Mouse (Mus musculus) ES-E14 (cell line): ENCODE results near the gene Mga. TPM values are rescaled to one million over a fixed set of nuclear protein-coding genes. Genes with fewer than 3 reads are reported as not detected.
A peak's percentile ranks its signal among the peaks of the same experiment; 100 is the strongest.

Experiments
- DNase-seq: peaks from one replicate; pipeline ENCODE4 v3.0.0-alpha.2; 2013; ENCODE audit warnings: low read depth, low spot score
- H3K27ac ChIP-seq: 2 replicates; pipeline ENCODE4 v1.5.1; 2012; ENCODE audit warnings: low read depth, mild to moderate bottlenecking, low read length, moderate library complexity, mixed read lengths; ENCODE audit not compliant: poor library complexity, insufficient read depth, severe bottlenecking
- H3K36me3 ChIP-seq: 2 replicates; pipeline ENCODE4 v1.6.1; 2012; ENCODE audit warnings: mild to moderate bottlenecking, low read length, moderate library complexity, mixed read lengths; ENCODE audit not compliant: control insufficient read depth, poor library complexity, insufficient read depth, severe bottlenecking
- H3K4me1 ChIP-seq, 2 experiments: fragments of 150-350 bp in 1 of 2; sonication (generic) in 1 of 2; 2 replicates each; pipeline ENCODE4 v1.6.1; 2012; ENCODE audit warnings: low read length in 2 of 2, mild to moderate bottlenecking in 1 of 2, mixed read lengths in 1 of 2; ENCODE audit not compliant: control insufficient read depth in 2 of 2, insufficient read depth in 2 of 2, poor library complexity in 1 of 2
- H3K4me3 ChIP-seq, 2 experiments: fragments of 150-350 bp in 1 of 2; sonication (generic) in 1 of 2; 2 replicates each; pipeline ENCODE4 v1.5.1; 2012; ENCODE audit warnings: low read length in 2 of 2, low read depth in 1 of 2, mild to moderate bottlenecking in 1 of 2, mixed read lengths in 1 of 2; ENCODE audit not compliant: insufficient read depth in 1 of 2, poor library complexity in 1 of 2, severe bottlenecking in 1 of 2
- H3K9ac ChIP-seq: 2 replicates; pipeline ENCODE4 v1.6.1; 2012; ENCODE audit warnings: low read depth, mild to moderate bottlenecking, low read length, mixed read lengths; ENCODE audit not compliant: poor library complexity, insufficient read depth, severe bottlenecking
- H3K9me3 ChIP-seq: fragments of 150-350 bp; sonication (generic); 2 replicates; pipeline ENCODE4 v1.6.1; 2012; ENCODE audit warnings: low read depth, mild to moderate bottlenecking, low read length; ENCODE audit not compliant: control insufficient read depth, insufficient read depth
- CHD2 ChIP-seq: IDR thresholded peaks from 2 replicates; pipeline ENCODE4 v1.6.1; 2014; ENCODE audit warnings: mild to moderate bottlenecking, low read depth, low read length, inconsistent platforms
- HCFC1 ChIP-seq: IDR thresholded peaks from 2 replicates; pipeline ENCODE4 v1.6.1; 2012; ENCODE audit warnings: low read length, inconsistent platforms, borderline replicate concordance; ENCODE audit not compliant: insufficient read depth
- MAFK ChIP-seq: IDR thresholded peaks from 2 replicates; pipeline ENCODE4 v1.6.1; 2014; ENCODE audit warnings: mild to moderate bottlenecking, low read depth, low read length, inconsistent platforms; ENCODE audit not compliant: insufficient read depth
- ZC3H11A ChIP-seq: IDR thresholded peaks from 2 replicates; pipeline ENCODE4 v1.6.1; 2012; ENCODE audit warnings: low read depth, mild to moderate bottlenecking, inconsistent platforms, low read length, borderline replicate concordance
- ZNF384 ChIP-seq: IDR thresholded peaks from 2 replicates; pipeline ENCODE4 v1.6.1; 2012; ENCODE audit warnings: low read depth, low read length, inconsistent platforms
- in situ Hi-C, 2 experiments: fragments of 600-800 bp; cut with MboI; formaldehyde crosslinking; loops; one replicate each; pipeline ENCODE4 v1.15.1; 2025; ENCODE audit warnings: low sequenced_read_pairs in 2 of 2, inconsistent platforms in 1 of 2; ENCODE audit not compliant: unreplicated experiment in 2 of 2
- total RNA-seq: library from RNA; depleted of rRNA; stranded (reverse); fragments of 300-350 nt; gene quantifications from 2 replicates; pipeline ENCODE4 v1.2.3, GENCODE M21; 2012

Gene Mga
- total RNA-seq, 1 experiment: 142 TPM

DNA sequence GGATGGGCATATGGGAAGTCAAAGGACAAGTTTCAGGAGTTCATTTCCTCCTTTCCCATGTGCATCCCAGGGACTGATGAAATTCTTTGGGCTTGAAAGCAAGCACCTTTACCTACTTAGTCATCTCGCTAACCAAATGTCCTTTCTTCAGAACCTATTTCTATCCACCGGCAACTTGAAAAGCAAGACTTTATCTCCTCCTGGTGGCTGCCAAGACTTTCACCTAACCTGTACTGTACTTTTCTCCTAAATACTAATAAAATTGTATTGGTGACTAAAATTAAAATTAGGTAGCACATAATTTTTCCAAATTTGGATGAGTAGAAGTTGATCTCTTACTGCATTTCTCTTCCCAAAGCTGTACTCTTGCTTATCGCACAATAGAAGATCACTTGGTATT lies 9.8 kb upstream of the Mga start:
- Histone ChIP-seq H3K36me3 (no peaks in the 10 kb centered on the region), H3K4me1 (peaks cover 0 to 2% of the 10 kb centered on the region in 2 experiments; a peak in 1 of 4 replicates), H3K27ac (no peak overlapping the region), H3K4me3 (no peak overlapping the region), H3K9ac (no peak overlapping the region), H3K9me3 (no peaks in the 10 kb centered on the region)
- no peak for DNase-seq
- in situ Hi-C loops: no loop called here
- TF ChIP-seq ZNF384 (no peak), MAFK (no peak), CHD2 (no peak)

GRCm38 (mm10) chr2:119896553-119897089 lies 407 bp upstream of the Mga start:
- Histone ChIP-seq H3K36me3 (no peaks in the 10 kb centered on the region), H3K9me3 (no peaks in the 10 kb centered on the region), H3K27ac (peak overlapping the region; percentile 72; the same call in 1 of the 2 replicates), H3K4me1 (0 out of 4 replicates have a peak, but pooled peaks cover 0 to 7% of the 10 kb centered on the region in 2 experiments), H3K4me3 (peak overlapping the region; percentile 66 to 76), H3K9ac (peak overlapping the region; percentile 73; the same call in 1 of the 2 replicates)
- TF ChIP-seq ZNF384 (peak; percentile 31; the same call in 1 of the 2 replicates), CHD2 (no peak)
- in situ Hi-C loops: no loop called here
- DNase-seq: no peak

- TF ChIP-seq HCFC1 (no peak), ZC3H11A (no peak), CHD2 (no peak), ZNF384 (peak; percentile 64), MAFK (no peak)
- Histone ChIP-seq H3K9me3 (no peaks in the 10 kb centered on the region), H3K4me1 (0 out of 4 replicates have a peak, but pooled peaks cover 0 to 7% of the 10 kb centered on the region in 2 experiments), H3K36me3 (no peaks in the 10 kb centered on the region; the same call in none of the 2 replicates), H3K9ac (peak overlapping the region; percentile 76), H3K27ac (peak overlapping the region; percentile 54; the same call in 1 of the 2 replicates), H3K4me3 (peak overlapping the region; percentile 68 to 72)
- DNase-seq: peak; percentile 71
- in situ Hi-C loops: no loop called here
These were observed 1.1 kb downstream of the Mga start for GRCm38 (mm10) chr2:119898141-119898594.

DNA sequence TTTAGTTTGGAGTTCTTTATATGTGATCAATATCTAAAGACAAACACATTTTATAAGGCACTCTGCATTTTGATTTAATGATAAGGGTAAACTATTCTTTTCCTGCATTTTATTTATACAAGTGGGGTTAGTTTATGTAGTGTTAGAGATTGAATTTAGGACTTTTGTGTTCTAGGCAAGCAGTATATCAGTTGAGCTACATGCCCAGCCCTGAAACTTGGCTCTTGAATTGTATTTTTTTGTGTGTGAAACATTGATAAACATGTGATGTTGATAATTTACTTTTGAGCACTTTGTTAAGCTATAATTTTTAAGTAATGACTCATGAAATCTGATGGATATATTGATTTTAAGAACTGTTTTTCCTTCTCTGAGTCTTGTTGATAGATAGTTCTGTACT lies 19.0 kb downstream of the Mga start:
- Histone ChIP-seq H3K9ac (no peak overlapping the region), H3K36me3 (peaks cover 4% of the 10 kb centered on the region; the same call in 1 of the 2 replicates), H3K4me3 (no peak overlapping the region), H3K27ac (no peak overlapping the region), H3K9me3 (no peaks in the 10 kb centered on the region), H3K4me1 (peaks cover 0 to 7% of the 10 kb centered on the region in 2 experiments; a peak in 2 of 4 replicates)
- in situ Hi-C loops: no loop called here
- DNase-seq: no peak
- no peak for TF ChIP-seq ZC3H11A
- no peak for TF ChIP-seq HCFC1
- no peak for TF ChIP-seq MAFK
- TF ChIP-seq CHD2: no peak
- TF ChIP-seq ZNF384: no peak
